Mouse (Mus musculus): ENCODE measurements around the gene Tgfbrap1.
A peak's percentile ranks its signal among the peaks of the same experiment; 100 is the strongest.

DNA sequence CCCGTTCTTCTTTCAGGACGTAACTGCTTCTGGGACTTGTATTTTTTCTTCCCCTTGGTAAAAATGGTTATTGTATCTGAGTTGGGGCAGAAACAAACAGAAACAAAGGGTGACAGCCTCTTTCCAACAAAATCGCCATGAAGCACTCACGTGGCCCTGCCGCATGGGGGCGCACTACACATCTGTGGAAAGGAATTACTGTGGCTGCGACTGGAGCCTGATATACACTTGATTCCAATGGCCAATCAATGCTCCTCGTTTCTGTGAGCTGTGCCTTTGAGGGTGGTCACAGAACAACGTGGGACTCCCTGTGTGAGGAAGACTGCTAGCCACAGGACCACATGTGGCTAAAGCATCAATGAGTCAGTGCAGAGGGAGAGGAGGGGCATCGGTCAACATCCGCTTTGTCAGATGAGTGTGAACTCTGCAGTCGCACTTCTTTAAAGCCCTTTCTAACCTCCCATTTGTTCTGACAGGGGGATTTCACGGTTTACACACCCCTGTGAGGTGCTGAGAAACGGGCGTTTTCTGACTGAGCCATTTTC lies 39.9 kb upstream of the Tgfbrap1 start:
- TF ChIP-seq POLR2A (IDR thresholded peaks at IDR 0.05; ENCODE audit: control insufficient read depth, low read depth, low read length) = no peak
- TF ChIP-seq CTCF (IDR thresholded peaks at IDR 0.05; ENCODE audit: control insufficient read depth, insufficient read depth, insufficient replicate concordance, low read depth, low read length) = peak; percentile 64

Measured in testis, adult 2 months (tissue).